Mouse (Mus musculus): ENCODE measurements around the gene Rbms1.

DNA sequence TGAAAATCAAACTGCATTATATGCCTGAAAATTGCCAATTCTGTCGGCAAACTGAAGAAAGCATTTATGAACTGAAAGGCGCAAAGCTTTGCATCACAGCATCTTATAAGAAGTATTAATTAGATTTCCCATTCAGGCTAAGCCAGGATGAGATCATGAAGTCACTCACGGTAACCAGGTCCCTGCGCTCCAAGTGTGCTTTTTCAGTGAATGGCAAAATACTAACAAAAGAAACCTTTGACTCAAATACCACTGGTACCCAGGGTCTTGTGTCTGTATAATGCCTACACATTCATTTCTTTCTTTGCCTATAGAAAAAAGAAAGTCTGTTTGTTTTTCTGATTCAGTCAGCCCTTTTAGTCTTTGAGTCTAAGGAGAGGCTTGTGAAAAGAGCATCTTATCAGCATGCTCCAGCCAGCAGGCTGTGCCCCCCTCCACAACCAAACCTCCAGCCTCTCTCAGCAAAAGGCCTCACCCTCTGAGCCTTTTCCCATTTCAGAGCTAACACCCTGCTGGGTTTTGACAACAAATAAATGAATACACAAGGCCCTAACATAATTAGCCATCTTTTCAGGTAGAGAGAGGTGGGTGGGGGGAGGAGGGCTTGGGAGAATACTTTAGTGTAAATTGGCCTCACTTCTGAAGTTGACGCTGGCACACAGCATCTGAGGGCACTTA, 83.7 kb downstream of the Rbms1 start:
- no peak for TF ChIP-seq CTCF (IDR thresholded peaks at IDR 0.05; ENCODE audit: extremely low read depth, insufficient read depth, insufficient read length, insufficient replicate concordance)
- no peak for TF ChIP-seq POLR2A (IDR thresholded peaks at IDR 0.05; ENCODE audit: low read depth, low read length)
